Mouse (Mus musculus) lung, adult 2 months (tissue): ENCODE data around the gene Zfp648.

ENCODE experiments used
- CTCF ChIP-seq: fragments of 200-500 bp; IDR thresholded peaks from 2 replicates; pipeline ENCODE4 v1.5.1; 2011; ENCODE audit warnings: mild to moderate bottlenecking, low read length, control low read depth; ENCODE audit not compliant: insufficient read depth
- POLR2A ChIP-seq: fragments of 200-500 bp; IDR thresholded peaks from 2 replicates; pipeline ENCODE4 v1.6.1; 2011; ENCODE audit warnings: low read depth, mild to moderate bottlenecking, control low read depth, low read length, borderline replicate concordance; ENCODE audit errors: extremely low read depth

DNA sequence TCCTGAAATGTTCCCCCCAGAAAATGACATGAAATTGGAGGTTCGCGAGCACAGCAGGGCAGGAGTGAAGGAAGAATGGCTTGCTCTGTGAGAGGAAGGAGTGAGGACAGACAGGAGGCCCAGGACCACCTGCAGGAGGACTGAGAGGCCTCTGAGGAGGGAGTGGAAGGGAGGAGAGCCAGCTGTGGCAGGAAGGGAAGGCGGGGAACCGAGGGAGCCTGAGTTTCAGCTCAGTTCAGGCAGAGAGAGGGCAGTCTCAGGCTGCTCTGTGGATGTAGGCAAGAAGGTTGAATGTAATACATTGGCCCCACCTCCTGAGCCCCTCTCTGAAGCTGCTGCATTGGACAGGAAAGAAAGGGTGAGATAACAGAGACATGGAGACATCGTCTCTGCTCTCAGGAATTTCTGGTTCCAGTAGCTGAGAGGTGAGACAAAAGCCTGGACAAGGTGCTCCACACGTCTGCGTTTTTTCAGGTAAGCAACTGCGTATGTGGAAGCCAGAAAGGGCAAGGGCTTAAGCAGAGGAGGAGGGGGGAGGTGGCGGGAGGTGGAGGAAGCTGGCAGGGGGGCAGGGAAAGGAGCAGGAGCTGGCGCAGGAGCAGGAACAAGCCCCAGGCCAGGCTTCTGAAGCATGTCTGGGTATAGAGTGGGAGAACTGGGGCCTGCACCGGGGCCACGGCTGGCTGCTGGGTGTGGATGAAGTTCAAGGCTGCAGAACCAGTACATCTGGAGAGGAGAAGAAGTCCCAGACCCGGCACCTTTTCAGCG is at the start of gene Zfp648:
- TF ChIP-seq POLR2A (no peak), CTCF (no peak)
